Mouse (Mus musculus) kidney, embryonic 15.5 days (tissue): ENCODE data around the gene Slc34a1. TPM values are rescaled to one million over a fixed set of nuclear protein-coding genes. Genes with fewer than 3 reads are reported as not detected.

Experiments
- ATAC-seq: fragments of 200-750 bp; cut with Nextera tagmentation; replicated peaks from 2 replicates; pipeline ENCODE4 v1.8.0; 2017; ENCODE audit warnings: moderate TSS enrichment; ENCODE audit not compliant: low FRiP score
- H3K27ac ChIP-seq: fragments of 300-500 bp; sonication (generic); 2 replicates; pipeline ENCODE4 v1.5.1; 2015; ENCODE audit warnings: mild to moderate bottlenecking, inconsistent platforms
- H3K27me3 ChIP-seq: fragments of 300-500 bp; sonication (generic); 2 replicates; pipeline ENCODE4 v1.6.1; 2015; ENCODE audit warnings: inconsistent platforms
- H3K36me3 ChIP-seq: fragments of 300-500 bp; sonication (generic); 2 replicates; pipeline ENCODE4 v1.6.1; 2015; ENCODE audit warnings: inconsistent platforms
- H3K4me1 ChIP-seq: fragments of 300-500 bp; sonication (generic); 2 replicates; pipeline ENCODE4 v1.6.1; 2015; ENCODE audit warnings: inconsistent platforms
- H3K4me2 ChIP-seq: fragments of 300-500 bp; sonication (generic); 2 replicates; pipeline ENCODE4 v1.6.1; 2015; ENCODE audit warnings: moderate library complexity, mild to moderate bottlenecking, inconsistent platforms
- H3K4me3 ChIP-seq: fragments of 300-500 bp; sonication (generic); replicated peaks from 2 replicates; pipeline ENCODE4 v1.5.1; 2015; ENCODE audit warnings: mild to moderate bottlenecking, inconsistent platforms
- H3K9ac ChIP-seq: fragments of 300-500 bp; sonication (generic); 2 replicates; pipeline ENCODE4 v1.6.1; 2015; ENCODE audit warnings: mild to moderate bottlenecking, inconsistent platforms
- H3K9me3 ChIP-seq: fragments of 300-500 bp; sonication (generic); replicated peaks from 2 replicates; pipeline ENCODE4 v1.6.1; 2016; ENCODE audit warnings: inconsistent platforms
- WGBS: fragments of 180-500 bp; shearing (Covaris S2); methylation state at CpG from one replicate; pipeline ENCODE4 v1.1.7; 2015; ENCODE audit warnings: mixed read lengths; 5-methylcytosine and 5-hydroxymethylcytosine counted together
- polyA plus RNA-seq: library from polyadenylated mRNA; unstranded; fragments of >200 nt; fragmentation: Nextera tagmentation; extraction: Ambion mirVana; gene quantifications from 2 replicates; pipeline ENCODE4 v1.2.1, GENCODE M21; 2015

Gene Slc34a1
- polyA plus RNA-seq = 163 and 180 TPM in 2 replicates

DNA sequence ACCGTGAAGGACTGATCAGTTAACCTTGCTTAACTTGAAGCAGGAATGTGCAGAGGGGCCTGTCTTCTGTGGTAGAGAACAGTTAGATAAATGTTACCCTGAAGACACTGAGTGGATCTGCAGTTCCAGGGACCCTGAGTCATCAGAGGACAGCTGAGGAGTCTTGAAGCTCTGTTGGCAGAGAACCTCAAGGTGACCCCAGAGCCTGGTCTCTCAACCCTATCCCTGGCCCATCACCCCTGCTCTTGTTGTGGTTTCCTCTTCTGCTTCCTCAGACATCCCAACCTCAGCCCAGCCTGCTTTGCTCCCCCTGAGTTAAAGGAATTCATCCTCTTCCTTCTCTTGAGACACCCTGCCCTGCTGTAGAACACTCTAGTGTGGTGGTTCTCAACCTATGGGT lies at the start of gene Slc34a1:
Gene Slc34a1, plus strand, starts transcription at position 100 of the 400 bp plus-strand sequence.
- H3K9ac ChIP-seq = no peak within 1 kb of the TSS
- H3K27me3 ChIP-seq = peaks cover 7% of the 10 kb centered on the region; the same call in 1 of the 2 replicates
- WGBS = 70% methylated on average over 1 of the region's 1 CpGs
- no peak for ATAC-seq
- no peak within 1 kb of the TSS for H3K27ac ChIP-seq
- no peak within 1 kb of the TSS for H3K4me2 ChIP-seq
- H3K4me3 ChIP-seq = no peak within 1 kb of the TSS
- H3K9me3 ChIP-seq = no peaks in the 10 kb centered on the region
- no peaks in the 10 kb centered on the region for H3K36me3 ChIP-seq
- no peaks in the 10 kb centered on the region for H3K4me1 ChIP-seq

DNA sequence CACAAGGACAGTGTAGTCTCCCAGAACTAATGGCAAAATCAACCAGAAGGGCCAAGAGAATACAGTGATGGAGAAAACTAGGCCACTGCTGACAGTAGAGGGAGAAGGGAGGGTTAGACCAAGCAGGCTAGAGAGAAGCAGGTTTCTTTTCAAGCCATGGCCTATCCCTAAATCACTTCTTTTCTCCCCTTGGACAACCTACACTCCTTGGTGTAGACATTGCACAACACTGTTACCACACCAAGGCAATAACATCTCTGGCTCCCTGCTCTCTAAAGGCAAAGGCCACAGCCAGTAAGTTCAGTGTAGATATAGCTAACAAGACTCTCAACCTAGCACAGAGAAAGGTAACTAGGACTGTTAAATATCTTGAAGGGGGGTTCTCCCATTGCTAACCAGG lies 36.8 kb upstream of the Slc34a1 start:
- H3K36me3 ChIP-seq = peaks cover 48% of the 10 kb centered on the region
- no peak overlapping the region for H3K27ac ChIP-seq
- no peak for ATAC-seq
- peaks cover 19% of the 10 kb centered on the region for H3K4me1 ChIP-seq
- no peaks in the 10 kb centered on the region for H3K9me3 ChIP-seq
- H3K9ac ChIP-seq = peak overlapping the region; percentile 91; the same call in 1 of the 2 replicates
- H3K4me2 ChIP-seq = peak overlapping the region; percentile 72
- H3K4me3 ChIP-seq = peak overlapping the region; percentile 83
- no peaks in the 10 kb centered on the region for H3K27me3 ChIP-seq

DNA sequence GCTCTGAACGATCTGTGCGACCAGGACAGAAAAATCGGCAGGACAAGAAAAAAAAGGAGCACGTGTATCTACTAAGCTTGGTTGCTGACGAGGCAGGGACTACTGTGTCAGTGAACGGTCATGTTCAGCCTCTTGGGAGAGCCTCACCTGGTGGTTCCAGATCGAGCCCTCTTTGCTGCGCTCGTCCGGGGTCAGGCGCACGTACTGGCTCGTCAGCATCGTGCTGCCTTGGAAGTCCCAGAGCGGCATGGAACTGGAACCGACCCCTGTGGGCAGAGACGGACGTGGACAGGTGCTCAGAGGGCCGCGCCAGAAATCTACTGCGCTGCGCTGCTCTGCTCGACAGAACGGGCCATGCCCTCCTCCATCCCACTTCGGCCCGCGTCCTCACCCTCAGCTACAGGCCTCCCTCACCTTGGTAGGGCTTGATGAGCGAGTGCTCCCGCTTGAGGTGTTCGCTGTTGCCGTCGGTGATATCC lies 36.0 kb upstream of the Slc34a1 start:
- peak overlapping the region; percentile 97 for H3K27ac ChIP-seq
- under 1% methylated on average over 32 of the region's 32 CpGs for WGBS
- ATAC-seq = peak; percentile 45

DNA sequence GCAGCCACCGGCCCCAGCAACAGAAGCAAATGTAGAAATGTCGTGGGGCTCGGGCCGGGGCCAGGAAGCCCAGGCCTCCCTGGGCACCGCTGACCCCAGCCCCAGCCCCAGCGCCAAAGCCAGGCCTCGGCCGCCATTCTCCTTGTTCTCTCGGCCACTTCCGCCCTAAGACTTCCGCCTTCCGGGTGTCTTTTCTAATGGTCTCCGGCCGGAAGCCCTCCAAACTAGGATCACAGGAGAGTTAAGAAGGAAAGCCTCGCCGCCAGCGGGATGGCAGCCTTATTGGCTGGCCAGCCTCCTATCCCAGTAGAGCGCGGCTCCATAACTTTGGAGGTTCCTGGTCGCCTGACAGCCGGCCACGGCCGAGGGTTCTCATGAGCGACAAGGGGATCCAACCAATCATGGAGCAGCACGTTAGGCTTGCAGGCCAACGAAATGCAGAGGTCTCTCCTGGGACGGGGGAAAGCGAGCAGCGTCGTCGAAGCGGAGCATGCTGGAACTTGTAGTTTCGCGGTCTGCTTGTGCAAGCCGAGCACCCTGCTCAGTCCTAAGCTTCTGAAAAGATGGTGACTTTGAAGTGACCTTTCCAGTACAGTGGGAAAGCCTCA lies 35.4 kb upstream of the Slc34a1 start, which contains the start of gene Lman2:
Gene Lman2, minus strand, starts transcription at position 331 of the 608 bp plus-strand sequence.
- peak within 1 kb of the TSS; percentile 91 for H3K9ac ChIP-seq
- ATAC-seq = peak; percentile 98
- H3K4me2 ChIP-seq = peak within 1 kb of the TSS; percentile 72
- peaks cover 35% of the 10 kb centered on the region for H3K36me3 ChIP-seq
- peak within 1 kb of the TSS; percentile 97 for H3K27ac ChIP-seq
- no peaks in the 10 kb centered on the region for H3K27me3 ChIP-seq
- peaks cover 19% of the 10 kb centered on the region for H3K4me1 ChIP-seq
- no peaks in the 10 kb centered on the region for H3K9me3 ChIP-seq
- H3K4me3 ChIP-seq = peak within 1 kb of the TSS; percentile 83
- under 1% methylated on average over 35 of the region's 35 CpGs for WGBS

More for the DNA sequence above, 36.0 kb upstream of the Slc34a1 start:
- Histone ChIP-seq H3K4me1 (peaks cover 19% of the 10 kb centered on the region), H3K4me2 (peak overlapping the region; percentile 72), H3K4me3 (peak overlapping the region; percentile 83), H3K9ac (peak overlapping the region; percentile 91), H3K36me3 (peaks cover 41% of the 10 kb centered on the region), H3K27me3 (no peaks in the 10 kb centered on the region), H3K9me3 (no peaks in the 10 kb centered on the region)

DNA sequence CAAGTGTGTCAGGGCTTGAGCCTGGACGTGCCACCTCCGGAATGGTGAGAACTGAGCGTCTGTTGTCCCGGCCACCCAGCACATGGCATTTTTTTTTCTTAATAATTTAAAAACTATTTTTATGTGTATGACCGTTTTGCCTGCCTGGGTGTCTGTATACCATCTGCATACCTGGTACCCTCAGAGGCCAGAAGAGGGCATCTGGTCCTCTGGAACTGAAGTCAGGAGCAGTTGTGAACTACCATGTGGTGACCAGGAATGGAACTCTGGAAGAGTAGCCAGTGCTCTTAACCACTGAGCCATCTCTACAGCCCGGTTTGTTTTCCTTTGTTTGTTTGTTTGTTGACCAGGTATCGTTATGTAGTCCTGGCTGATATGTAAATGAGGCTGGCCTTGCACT lies 29.6 kb upstream of the Slc34a1 start:
- H3K9ac ChIP-seq = no peak overlapping the region
- H3K4me1 ChIP-seq = peaks cover 8% of the 10 kb centered on the region; the same call in 1 of the 2 replicates
- H3K4me3 ChIP-seq = no peak overlapping the region
- H3K9me3 ChIP-seq = no peaks in the 10 kb centered on the region
- no peaks in the 10 kb centered on the region for H3K36me3 ChIP-seq
- no peak overlapping the region for H3K27ac ChIP-seq
- no peak overlapping the region for H3K4me2 ChIP-seq
- 86% methylated on average over 7 of the region's 7 CpGs for WGBS
- ATAC-seq = no peak
- peaks cover 18% of the 10 kb centered on the region for H3K27me3 ChIP-seq

DNA sequence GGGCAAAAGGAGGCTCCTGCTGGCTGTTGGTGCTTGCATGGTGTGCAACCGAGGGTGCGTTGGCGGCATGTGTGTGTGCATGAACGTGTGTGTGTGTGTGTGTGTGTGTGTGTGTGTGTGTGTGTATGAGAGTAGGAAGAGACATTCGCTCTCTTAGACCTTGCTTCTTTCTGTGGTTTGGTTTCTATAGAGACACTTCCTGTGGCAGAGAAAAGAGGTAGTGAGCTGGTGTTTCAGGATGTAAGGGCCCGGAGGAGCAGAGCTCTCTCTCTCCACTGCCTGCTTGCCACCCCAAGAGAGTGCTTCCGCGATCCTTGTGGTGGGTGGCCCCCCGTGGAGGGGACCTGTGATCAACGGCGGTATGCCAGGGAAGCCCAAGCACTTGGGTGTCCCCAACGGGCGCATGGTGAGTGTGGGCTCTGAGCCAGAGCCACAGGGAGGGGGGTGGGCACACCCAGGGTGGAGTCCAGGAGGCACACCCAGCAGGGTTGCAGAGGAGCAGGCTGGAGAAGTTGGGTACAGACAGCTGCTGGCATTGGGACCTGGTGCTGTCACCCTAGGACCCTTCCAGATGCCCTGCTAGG lies 28.4 kb upstream of the Slc34a1 start, which contains the start of gene Rgs14:
Gene Rgs14, plus strand, starts transcription at position 202 of the 584 bp plus-strand sequence.
- Histone ChIP-seq H3K27ac (no peak within 1 kb of the TSS), H3K9me3 (no peaks in the 10 kb centered on the region), H3K4me1 (peaks cover 8% of the 10 kb centered on the region; the same call in 1 of the 2 replicates), H3K4me3 (peak within 1 kb of the TSS; percentile 19), H3K27me3 (peaks cover 26% of the 10 kb centered on the region), H3K36me3 (no peaks in the 10 kb centered on the region), H3K4me2 (peak within 1 kb of the TSS; percentile 41), H3K9ac (no peak within 1 kb of the TSS)
- 0 out of 2 replicates have a peak, but pooled peaks have one; percentile 29 for ATAC-seq
- WGBS = 60% methylated on average over 13 of the region's 13 CpGs

DNA sequence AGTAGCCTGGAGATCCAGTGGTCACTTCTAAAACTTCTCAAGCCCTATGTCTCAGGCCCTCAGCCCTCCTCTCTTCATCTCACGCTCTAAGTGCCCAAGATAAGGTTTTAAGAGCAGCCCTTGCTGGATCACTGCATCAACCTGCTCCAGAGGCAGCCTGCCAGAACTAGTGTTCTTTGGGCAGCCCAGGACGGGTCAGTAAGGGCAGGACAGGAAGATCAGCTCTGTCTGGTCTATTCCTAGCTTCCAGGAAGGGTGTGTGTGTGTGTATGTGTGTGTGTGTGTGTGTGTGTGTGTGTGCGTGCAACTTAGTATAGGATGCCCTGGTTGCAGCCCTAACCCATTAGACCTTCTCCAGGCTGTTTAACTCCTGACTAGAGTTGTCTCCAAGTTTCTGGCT lies 27.8 kb upstream of the Slc34a1 start:
- Histone ChIP-seq H3K4me1 (peaks cover 8% of the 10 kb centered on the region; the same call in 1 of the 2 replicates), H3K9me3 (no peaks in the 10 kb centered on the region), H3K4me3 (no peak overlapping the region), H3K36me3 (no peaks in the 10 kb centered on the region), H3K9ac (no peak overlapping the region), H3K27ac (no peak overlapping the region), H3K4me2 (peak overlapping the region; percentile 41; the same call in 1 of the 2 replicates), H3K27me3 (peaks cover 26% of the 10 kb centered on the region)
- no peak for ATAC-seq
- WGBS = 45% methylated on average over 3 of the region's 3 CpGs

DNA sequence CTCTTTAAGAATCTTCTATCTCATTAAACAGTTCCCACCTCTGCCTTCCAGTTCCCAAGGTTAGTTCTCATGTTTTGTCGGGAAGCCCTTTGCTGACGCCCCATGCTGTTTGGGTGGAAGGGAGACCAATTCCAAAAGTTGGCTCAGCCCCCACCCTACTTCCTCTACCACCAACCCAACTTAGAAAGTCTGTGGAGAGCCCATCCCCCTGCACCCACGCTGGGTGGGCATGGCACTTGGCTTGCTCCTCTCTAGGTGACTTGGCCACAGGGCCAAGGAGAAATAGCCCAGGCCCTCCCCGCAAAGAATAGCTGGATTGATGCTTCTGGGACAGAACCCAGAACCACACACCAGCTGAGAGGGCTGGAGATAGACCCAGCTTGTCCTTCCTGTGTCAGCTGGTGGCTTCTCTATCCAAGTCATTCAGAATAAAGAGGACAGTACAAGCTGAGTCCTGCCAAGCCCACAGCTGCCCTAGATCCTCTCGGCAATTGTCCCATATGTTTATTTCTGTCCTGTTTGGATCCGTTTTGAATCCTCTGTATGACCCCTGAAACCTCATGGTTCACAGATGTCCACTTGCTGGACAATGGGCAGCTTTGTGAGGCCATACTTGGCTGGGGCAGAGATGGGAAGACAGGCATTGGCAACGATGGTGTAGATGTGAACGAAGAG lies 26.8 kb upstream of the Slc34a1 start:
- Histone ChIP-seq H3K9ac (no peak overlapping the region), H3K36me3 (no peaks in the 10 kb centered on the region), H3K4me3 (no peak overlapping the region), H3K4me2 (no peak overlapping the region), H3K27ac (no peak overlapping the region), H3K4me1 (peaks cover 12% of the 10 kb centered on the region; the same call in 1 of the 2 replicates), H3K27me3 (peaks cover 31% of the 10 kb centered on the region), H3K9me3 (no peaks in the 10 kb centered on the region)
- no peak for ATAC-seq
- 69% methylated on average over 8 of the region's 8 CpGs for WGBS

DNA sequence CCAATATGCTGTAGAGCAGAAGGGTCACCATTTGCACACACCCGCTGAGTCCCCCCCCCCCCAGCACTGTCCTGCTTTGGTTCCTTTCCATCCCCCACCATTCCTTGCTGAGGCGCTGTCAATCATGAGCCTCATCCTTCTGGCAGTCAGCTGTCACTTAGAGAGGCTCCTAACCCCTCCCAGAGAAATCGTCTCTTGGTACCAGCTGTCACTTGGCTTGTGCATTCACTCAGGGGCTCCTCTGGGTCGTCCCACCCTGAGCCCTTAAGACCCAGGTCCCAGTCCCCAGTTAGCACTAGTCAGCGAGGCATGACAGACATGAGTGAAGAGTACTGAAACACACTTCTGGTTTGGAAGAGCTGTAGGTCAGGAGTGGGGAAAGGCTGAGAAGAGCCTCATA lies 26.2 kb upstream of the Slc34a1 start:
- no peaks in the 10 kb centered on the region for H3K9me3 ChIP-seq
- H3K4me3 ChIP-seq = no peak overlapping the region
- ATAC-seq = no peak
- H3K27ac ChIP-seq = no peak overlapping the region
- peaks cover 31% of the 10 kb centered on the region for H3K27me3 ChIP-seq
- no peak overlapping the region for H3K4me2 ChIP-seq
- peaks cover 12% of the 10 kb centered on the region; the same call in 1 of the 2 replicates for H3K4me1 ChIP-seq
- H3K9ac ChIP-seq = no peak overlapping the region
- no peaks in the 10 kb centered on the region for H3K36me3 ChIP-seq
- 63% methylated on average over 5 of the region's 5 CpGs for WGBS

DNA sequence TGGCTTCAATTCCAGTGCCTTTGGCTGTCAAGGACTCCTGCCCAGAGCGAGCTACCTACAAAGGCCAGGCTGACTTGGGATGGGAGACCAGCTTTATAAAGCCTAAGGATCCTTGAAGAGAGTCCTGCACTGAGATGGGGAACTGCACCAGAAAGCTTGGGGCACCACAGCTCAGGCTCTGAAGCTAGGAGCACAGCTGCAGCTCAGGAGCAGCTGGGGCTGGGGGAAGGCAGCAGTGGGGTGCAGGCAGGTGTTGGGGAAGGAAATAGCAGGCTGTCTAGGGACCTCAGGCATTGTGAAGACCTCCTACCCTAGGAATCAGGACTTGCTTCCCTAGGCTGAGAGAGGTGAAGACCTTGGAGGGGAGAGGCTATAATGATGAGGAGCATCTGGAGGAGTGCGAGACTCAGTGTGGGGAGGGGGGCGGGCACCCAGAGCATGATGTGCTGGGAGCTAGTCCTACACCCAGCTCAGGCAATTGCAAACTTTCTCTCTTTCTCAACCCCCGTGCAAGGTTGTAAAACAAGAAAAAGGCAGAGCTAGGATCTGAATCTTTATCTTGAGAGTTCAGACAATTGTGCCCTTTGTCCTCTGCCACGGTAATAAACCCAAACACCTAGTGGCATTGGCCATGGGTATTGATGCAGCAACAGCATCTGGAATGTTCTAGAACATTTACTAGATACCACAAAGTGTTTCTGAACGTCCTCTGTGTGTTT lies 23.6 kb upstream of the Slc34a1 start:
- Histone ChIP-seq H3K9ac (no peak overlapping the region), H3K4me2 (no peak overlapping the region), H3K27ac (no peak overlapping the region), H3K36me3 (no peaks in the 10 kb centered on the region), H3K4me1 (peaks cover 17% of the 10 kb centered on the region), H3K4me3 (no peak overlapping the region), H3K9me3 (no peaks in the 10 kb centered on the region), H3K27me3 (peaks cover 48% of the 10 kb centered on the region)
- 57% methylated on average over 6 of the region's 6 CpGs for WGBS
- ATAC-seq = no peak

DNA sequence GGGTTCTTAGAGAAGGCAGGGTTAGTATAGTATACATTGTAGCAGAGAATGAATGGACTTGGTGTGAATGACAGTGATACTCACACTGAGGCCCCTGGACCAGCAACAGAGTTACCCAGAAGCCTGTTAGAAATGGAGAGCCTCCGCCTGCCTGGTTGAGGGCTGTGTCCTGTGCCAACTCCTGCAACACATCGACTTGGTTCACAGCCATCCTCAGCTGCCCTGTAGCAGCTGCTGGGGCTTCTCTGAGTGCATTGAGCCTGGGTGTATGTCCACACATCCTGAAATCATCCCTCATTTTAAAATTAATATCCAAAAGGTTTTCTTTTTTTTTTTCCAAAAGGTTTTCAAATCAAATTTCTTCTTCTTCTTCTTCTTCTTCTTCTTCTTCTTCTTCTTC lies 22.1 kb upstream of the Slc34a1 start:
- no peak overlapping the region for H3K4me2 ChIP-seq
- no peak overlapping the region for H3K4me3 ChIP-seq
- H3K27me3 ChIP-seq = peaks cover 63% of the 10 kb centered on the region
- 73% methylated on average over 2 of the region's 2 CpGs for WGBS
- no peak overlapping the region for H3K27ac ChIP-seq
- ATAC-seq = no peak
- H3K36me3 ChIP-seq = no peaks in the 10 kb centered on the region
- H3K9me3 ChIP-seq = no peaks in the 10 kb centered on the region
- H3K4me1 ChIP-seq = peaks cover 15% of the 10 kb centered on the region
- no peak overlapping the region for H3K9ac ChIP-seq
